Mouse (Mus musculus): ENCODE data around the gene Inpp4b.

DNA sequence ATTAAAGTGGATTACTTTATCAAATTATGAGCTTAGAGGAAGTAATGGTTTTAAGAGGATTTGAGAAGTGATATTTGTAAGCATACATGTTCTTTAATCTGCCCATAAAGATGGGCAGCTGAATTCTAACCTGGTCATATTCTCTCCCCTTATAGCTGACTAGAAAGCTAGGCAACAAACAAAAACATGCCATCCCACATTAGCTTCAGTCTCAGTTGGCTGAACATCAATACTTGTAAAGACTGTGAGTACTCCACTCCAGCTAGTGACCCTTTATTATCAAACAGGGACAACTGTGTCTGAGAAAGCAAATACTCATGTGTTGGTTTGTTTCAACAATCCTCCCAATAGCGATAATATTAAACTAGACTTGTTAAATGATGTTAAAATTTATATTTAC lies 748.5 kb downstream of the Inpp4b start:
- TF ChIP-seq CTCF (IDR thresholded peaks at IDR 0.05; ENCODE audit: low read depth) (no peak), EP300 (IDR thresholded peaks at IDR 0.05; ENCODE audit: low read depth) (no peak)
